8 mouse cellular contexts compared by ENCODE assay signal in the genomic region with DNA sequence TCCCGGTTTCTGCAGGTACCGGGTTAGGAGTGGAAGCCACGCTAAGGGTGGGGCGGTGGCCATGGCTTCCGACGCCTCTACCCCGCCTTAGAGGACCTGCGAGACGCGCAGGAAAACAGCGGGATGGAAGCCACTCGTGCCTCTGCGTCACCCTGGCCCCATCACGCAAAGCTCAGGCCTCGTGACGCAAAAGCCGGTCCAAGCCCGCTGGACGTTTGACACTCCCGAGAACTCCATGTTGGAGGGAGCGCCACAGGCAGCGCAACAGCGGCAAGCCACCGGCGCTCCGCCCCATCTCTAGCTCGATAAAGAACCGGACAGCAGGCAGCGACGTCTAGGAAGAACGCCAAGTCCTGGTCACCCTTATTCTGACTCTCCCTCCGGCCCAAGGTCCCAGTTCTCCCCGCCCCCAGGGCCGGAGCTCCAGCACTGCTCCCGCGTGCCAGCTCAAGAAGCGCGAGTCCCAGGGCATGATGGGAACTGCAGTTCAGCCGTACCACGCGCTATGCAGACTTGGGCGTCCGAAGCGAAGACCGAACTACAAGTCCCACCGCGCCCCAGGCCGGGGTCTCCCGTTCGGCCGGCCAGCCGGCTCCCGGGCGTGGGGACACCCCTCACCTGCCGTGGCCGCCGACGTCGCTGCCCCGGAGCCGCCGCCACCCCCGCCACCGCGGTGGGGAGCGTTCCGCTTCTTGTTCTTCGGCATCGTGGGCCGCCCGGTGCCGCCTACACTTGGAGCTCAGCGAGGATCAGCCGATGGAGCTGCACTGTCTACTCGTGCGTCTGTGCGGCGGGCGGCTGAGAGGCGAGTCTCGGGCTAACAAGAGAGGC. TPM values are rescaled to one million over a fixed set of nuclear protein-coding genes. Genes with fewer than 3 reads are reported as not detected.
DNase-seq lines count a peak whose midpoint lies in the region; ATAC-seq and TF ChIP-seq lines count a peak whose summit lies in the region.

No protein-coding gene starts in this region.

- H3K27me3 ChIP-seq in forebrain, embryonic 14.5 days (replicated peaks; ENCODE audit: control insufficient read depth, insufficient read depth, low read length), result no peaks in the 10 kb centered on the region
- H3K27me3 ChIP-seq in liver, embryonic 16.5 days (ENCODE audit: control insufficient read depth, insufficient read depth, low read depth, low read length), result no peaks in the 10 kb centered on the region
- no peaks in the 10 kb centered on the region for H3K27me3 ChIP-seq in neural tube, embryonic 12.5 days (replicated peaks)

- peak overlapping the region; percentile 69 for H3K4me2 ChIP-seq in forebrain, embryonic 14.5 days (ENCODE audit: low read length)
- peak overlapping the region; percentile 87 for H3K4me2 ChIP-seq in liver, embryonic 16.5 days (ENCODE audit: low read depth, low read length)
- peak overlapping the region; percentile 67 for H3K4me2 ChIP-seq in neural tube, embryonic 12.5 days (replicated peaks)

- peak overlapping the region; percentile 89 to 98 for H3K4me3 ChIP-seq in ES-E14 (ENCODE audit: insufficient read depth in 1 of 2, low read depth in 1 of 2, low read length in 2 of 2, poor library complexity in 1 of 2, severe bottlenecking in 1 of 2)
- peak overlapping the region; percentile 98 for H3K4me3 ChIP-seq in forebrain, embryonic 14.5 days (ENCODE audit: low read depth, low read length)
- peak overlapping the region; percentile 95 for H3K4me3 ChIP-seq in liver, embryonic 16.5 days (ENCODE audit: low read depth, low read length)
- H3K4me3 ChIP-seq in neural tube, embryonic 12.5 days, result peak overlapping the region; percentile 92

- under 1% methylated on average over 73 of the region's 81 CpGs for WGBS in forebrain, embryonic 14.5 days
- WGBS in large intestine, adult 2 months, result under 1% methylated on average over 81 of the region's 81 CpGs
- WGBS in liver, embryonic 16.5 days (ENCODE audit: insufficient replicate concordance), result under 1% methylated on average over 81 of the region's 81 CpGs
- WGBS in neural tube, embryonic 12.5 days, result 1% methylated on average over 81 of the region's 81 CpGs

- peak overlapping the region; percentile 83 for H3K27ac ChIP-seq in ES-E14 (ENCODE audit: insufficient read depth, low read depth, low read length, poor library complexity, severe bottlenecking)
- peak overlapping the region; percentile 91 for H3K27ac ChIP-seq in forebrain, embryonic 14.5 days (ENCODE audit: low read depth, low read length)
- H3K27ac ChIP-seq in liver, embryonic 16.5 days (ENCODE audit: low read length), result peak overlapping the region; percentile 93
- H3K27ac ChIP-seq in neural tube, embryonic 12.5 days, result peak overlapping the region; percentile 90

- H3K36me3 ChIP-seq in ES-E14 (ENCODE audit: control insufficient read depth, insufficient read depth, low read length, poor library complexity, severe bottlenecking), result peaks cover 2% of the 10 kb centered on the region; the same call in 1 of the 2 replicates
- peaks cover 5% of the 10 kb centered on the region; the same call in 1 of the 2 replicates for H3K36me3 ChIP-seq in forebrain, embryonic 14.5 days (ENCODE audit: control insufficient read depth, insufficient read depth, low read length)
- H3K36me3 ChIP-seq in liver, embryonic 16.5 days (ENCODE audit: control insufficient read depth, insufficient read depth), result no peaks in the 10 kb centered on the region
- no peaks in the 10 kb centered on the region for H3K36me3 ChIP-seq in neural tube, embryonic 12.5 days

- peaks cover 2 to 6% of the 10 kb centered on the region in 2 experiments for H3K4me1 ChIP-seq in ES-E14 (ENCODE audit: control insufficient read depth in 2 of 2, insufficient read depth in 2 of 2, low read length in 2 of 2, poor library complexity in 1 of 2)
- H3K4me1 ChIP-seq in forebrain, embryonic 14.5 days (ENCODE audit: control insufficient read depth, insufficient read depth, low read length), result peaks cover 20% of the 10 kb centered on the region
- peaks cover 13% of the 10 kb centered on the region for H3K4me1 ChIP-seq in liver, embryonic 16.5 days (ENCODE audit: control insufficient read depth, low read depth, low read length)
- peaks cover 18% of the 10 kb centered on the region for H3K4me1 ChIP-seq in neural tube, embryonic 12.5 days

- peak overlapping the region; percentile 95 for H3K9ac ChIP-seq in ES-E14 (ENCODE audit: insufficient read depth, low read depth, low read length, poor library complexity, severe bottlenecking)
- H3K9ac ChIP-seq in forebrain, embryonic 14.5 days (ENCODE audit: low read length), result peak overlapping the region; percentile 93
- H3K9ac ChIP-seq in liver, embryonic 16.5 days (ENCODE audit: low read depth, low read length), result peak overlapping the region; percentile 90
- peak overlapping the region; percentile 87 for H3K9ac ChIP-seq in neural tube, embryonic 12.5 days

- DNase-seq in ES-E14 (ENCODE audit: low read depth, low spot score), result peak; percentile 82
- DNase-seq in cerebellum, adult 11 months, result peak; percentile 97
- DNase-seq in forebrain, embryonic 14.5 days (ENCODE audit: low spot score), result peak; percentile 98
- peak; percentile 94 to 95 for DNase-seq in heart, postnatal 14 days
- peak; percentile 89 for DNase-seq in large intestine, adult 2 months (ENCODE audit: low read depth, low spot score)
- DNase-seq in telencephalon, adult 2 months (ENCODE audit: low read depth, low spot score), result peak; percentile 96

- ATAC-seq in forebrain, embryonic 14.5 days, result peak; percentile 95
- peak; percentile 86 for ATAC-seq in liver, embryonic 16.5 days (ENCODE audit: low read depth)
- ATAC-seq in neural tube, embryonic 12.5 days (ENCODE audit: low FRiP score, low read depth), result peak; percentile 97

- in situ Hi-C loops in ES-E14 (cut with MboI; ENCODE audit: low sequenced_read_pairs in 2 of 2, unreplicated experiment in 2 of 2), result no loop called here

- intact Hi-C loops in heart, postnatal 14 days (cut with DNase I), result no loop called here

- no peaks in the 10 kb centered on the region for H3K9me3 ChIP-seq in ES-E14 (ENCODE audit: control insufficient read depth, insufficient read depth, low read depth, low read length)
- no peaks in the 10 kb centered on the region for H3K9me3 ChIP-seq in forebrain, embryonic 14.5 days (replicated peaks; ENCODE audit: control insufficient read depth, low read length)
- no peaks in the 10 kb centered on the region for H3K9me3 ChIP-seq in liver, embryonic 16.5 days (replicated peaks; ENCODE audit: control insufficient read depth, low read length)
- H3K9me3 ChIP-seq in neural tube, embryonic 12.5 days, result no peaks in the 10 kb centered on the region

TF ChIP-seq in ES-E14, 5 proteins besides CTCF, POLR2A, EP300 and RAD21:
- TF ChIP-seq CHD2 (IDR thresholded peaks at IDR 0.05; ENCODE audit: low read depth, low read length) (peak; percentile 55; the same call in 1 of the 2 replicates), MAFK (IDR thresholded peaks at IDR 0.05; ENCODE audit: insufficient read depth, low read depth, low read length) (no peak), HCFC1 (IDR thresholded peaks at IDR 0.05; ENCODE audit: borderline replicate concordance, insufficient read depth, low read length) (peak; percentile 94), ZC3H11A (IDR thresholded peaks at IDR 0.05; ENCODE audit: borderline replicate concordance, low read depth, low read length) (no peak)

RNA-seq across cellular contexts. Expression of gene Lsmem1, which starts 23.2 kb away (rescaled TPM):
- total RNA-seq in ES-E14 (2012; rRNA removed), result 0.09 and 0.16 TPM in 2 replicates
- not detected in 2 replicates for polyA plus RNA-seq in forebrain, embryonic 14.5 days (2014; fragmentation: Nextera tagmentation; extraction: Ambion mirVana)
- total RNA-seq in heart, postnatal 14 days (2021), result 10 to 100 TPM; 21.6 to 24.4 TPM
- not detected in 2 replicates for polyA plus RNA-seq in large intestine, adult 2 months (2012; rRNA removed)
- 0.05 and 0.12 TPM in 2 replicates for polyA plus RNA-seq in liver, embryonic 16.5 days (2015; fragmentation: Nextera tagmentation; extraction: Ambion mirVana)
- polyA plus RNA-seq in neural tube, embryonic 12.5 days (2016; fragmentation: Nextera tagmentation; extraction: Ambion mirVana), result 0.09 and 0.15 TPM in 2 replicates

RNA-seq across cellular contexts. Expression of gene Ifrd1, which starts 25.8 kb away (rescaled TPM):
- 79.8 and 116 TPM in 2 replicates for total RNA-seq in ES-E14 (2012; rRNA removed)
- 188 and 206 TPM in 2 replicates for polyA plus RNA-seq in forebrain, embryonic 14.5 days (2014; fragmentation: Nextera tagmentation; extraction: Ambion mirVana)
- total RNA-seq in heart, postnatal 14 days (2021), result 100 to 1,000 TPM in 1 of 2 experiments, 10 to 100 TPM in 1; 99.6 to 111 TPM
- 15.3 and 33.9 TPM in 2 replicates for polyA plus RNA-seq in large intestine, adult 2 months (2012; rRNA removed)
- polyA plus RNA-seq in liver, embryonic 16.5 days (2015; fragmentation: Nextera tagmentation; extraction: Ambion mirVana), result 40.3 and 44.5 TPM in 2 replicates
- polyA plus RNA-seq in neural tube, embryonic 12.5 days (2016; fragmentation: Nextera tagmentation; extraction: Ambion mirVana), result 159 and 186 TPM in 2 replicates

Comparison
In these comparisons a context has a peak if more than half of its experiments do, and no peak if none do; other contexts are left out.
1. Peak in every context shown above with its lines: DNase-seq, ATAC-seq, H3K4me3 ChIP-seq and H3K27ac ChIP-seq.